Mouse (Mus musculus) lung, postnatal 0 days (tissue): ENCODE results near the gene Emilin1.

ENCODE experiments used
- CTCF ChIP-seq: IDR thresholded peaks from 2 replicates; pipeline ENCODE4 v1.5.1; 2016; ENCODE audit warnings: antibody characterized with exemption, mild to moderate bottlenecking
- EP300 ChIP-seq: IDR thresholded peaks from 2 replicates; pipeline ENCODE4 v1.6.1; 2016; ENCODE audit warnings: antibody characterized with exemption, mild to moderate bottlenecking, control low read depth

- peak; percentile 83 for TF ChIP-seq CTCF
- TF ChIP-seq EP300 = no peak
These were observed 16.9 kb downstream of the Emilin1 start for GRCm38 (mm10) chr5:30930121-30930520.
